Mouse (Mus musculus) gastrocnemius, postnatal 36 days (tissue): Measurements from ENCODE around the gene Hcrt. TPM values are rescaled to one million over a fixed set of nuclear protein-coding genes. Genes with fewer than 3 reads are reported as not detected.
"Not testable (repeated sequence)": the region's sequence is repeated elsewhere in the genome, so short reads cannot be mapped to it uniquely, and the experiment has no call there.

Experiments
- DNase-seq, 2 experiments: peaks; one replicate each; pipeline ENCODE4 v3.0.0; 2022
- intact Hi-C: fragments of 180-260 bp; cut with DNase I; formaldehyde crosslinking; loops from one replicate; pipeline ENCODE4 v1.15.1; 2025
- long read RNA-seq, 2 experiments: library from polyadenylated mRNA; stranded (forward); transcript quantifications; one replicate each; pipeline ENCODE4 v2.0.0; 2021
- total RNA-seq, 2 experiments: library from RNA; stranded (reverse); gene quantifications; 2 replicates each; pipeline ENCODE4 v1.2.3; 2021

Hcrt gene
- not detected for total RNA-seq
- long read RNA-seq, experiment 1, partial matches to known transcripts = 1 of 1 reads
- long read RNA-seq, experiment 1, other reads (novel, unspliced or antisense) = 0 of 1 reads
- long read RNA-seq, experiment 2 = 0 reads

- intact Hi-C loops = loop anchor here (10.0 kb wide), 1 partner anchor 192 kb away; no protein-coding TSS in a partner anchor
- no peak for DNase-seq
Observed at GRCm38 (mm10) chr11:100762831-100763230, at the start of gene Hcrt. Gene Hcrt, minus strand, starts transcription at chr11:100762931.

- DNase-seq = no peak
- intact Hi-C loops = no loop called here
Observed at GRCm38 (mm10) chr11:100811132-100811531, 48.4 kb upstream of the Hcrt start.

- DNase-seq = no peak
- intact Hi-C loops = no loop called here
Observed at GRCm38 (mm10) chr11:100810516-100810915, 47.8 kb upstream of the Hcrt start.

- DNase-seq = peak in 1 of 2 experiments; percentile 37
Observed at GRCm38 (mm10) chr11:100806380-100807305, 43.9 kb upstream of the Hcrt start.

GRCm38 (mm10) chr11:100805535-100805934 is 42.8 kb upstream of the Hcrt start:
- DNase-seq = peak in 1 of 2 experiments; percentile 44
- intact Hi-C loops = no loop called here

More at GRCm38 (mm10) chr11:100806380-100807305, 43.9 kb upstream of the Hcrt start:
- intact Hi-C loops = no loop called here

- intact Hi-C loops = no loop called here
- no peak for DNase-seq
Observed at GRCm38 (mm10) chr11:100804409-100804808, 41.7 kb upstream of the Hcrt start.

GRCm38 (mm10) chr11:100799426-100799825 is 36.7 kb upstream of the Hcrt start:
- intact Hi-C loops = no loop called here
- DNase-seq = no peak

- intact Hi-C loops = no loop called here
- DNase-seq = no peak
Observed at GRCm38 (mm10) chr11:100796585-100796984, 33.9 kb upstream of the Hcrt start.

- no peak for DNase-seq
- intact Hi-C loops = no loop called here
Observed at GRCm38 (mm10) chr11:100795386-100795785, 32.7 kb upstream of the Hcrt start.

- intact Hi-C loops = no loop called here
Observed at GRCm38 (mm10) chr11:100791457-100792049, 28.8 kb upstream of the Hcrt start.

GRCm38 (mm10) chr11:100790644-100791043 is 27.9 kb upstream of the Hcrt start:
- intact Hi-C loops = not testable (repeated sequence)
- DNase-seq = peak; percentile 76 to 87

More at GRCm38 (mm10) chr11:100791457-100792049, 28.8 kb upstream of the Hcrt start:
- no peak for DNase-seq

GRCm38 (mm10) chr11:100789702-100790101 is 27.0 kb upstream of the Hcrt start:
- DNase-seq = no peak
- intact Hi-C loops = no loop called here

GRCm38 (mm10) chr11:100785774-100786173 is 23.0 kb upstream of the Hcrt start:
- intact Hi-C loops = no loop called here
- no peak for DNase-seq

GRCm38 (mm10) chr11:100784286-100784685 is 21.6 kb upstream of the Hcrt start:
- intact Hi-C loops = loop anchor here (5.0 kb wide), 1 partner anchor 103 kb away; no protein-coding TSS in a partner anchor
- DNase-seq = no peak

- DNase-seq = no peak
- intact Hi-C loops = loop anchor here (5.0 kb wide), 1 partner anchor 105 kb away; no protein-coding TSS in a partner anchor
Observed at GRCm38 (mm10) chr11:100782568-100782967, 19.8 kb upstream of the Hcrt start.

- no peak for DNase-seq
- intact Hi-C loops = loop anchor here (5.0 kb wide), 1 partner anchor 105 kb away; no protein-coding TSS in a partner anchor
Observed at GRCm38 (mm10) chr11:100781763-100782475, 19.2 kb upstream of the Hcrt start.

- intact Hi-C loops = loop anchor here (5.0 kb wide), 1 partner anchor 107 kb away; no protein-coding TSS in a partner anchor
Observed at GRCm38 (mm10) chr11:100780247-100780646, 17.5 kb upstream of the Hcrt start.

GRCm38 (mm10) chr11:100778069-100778468 is 15.3 kb upstream of the Hcrt start:
- intact Hi-C loops = no loop called here
- DNase-seq = no peak

More at GRCm38 (mm10) chr11:100780247-100780646, 17.5 kb upstream of the Hcrt start:
- DNase-seq = no peak

GRCm38 (mm10) chr11:100775921-100776320 is 13.2 kb upstream of the Hcrt start:
- intact Hi-C loops = no loop called here
- DNase-seq = no peak

- DNase-seq = no peak
Observed at GRCm38 (mm10) chr11:100774261-100774660, 11.5 kb upstream of the Hcrt start.

More at GRCm38 (mm10) chr11:100774261-100774660, 11.5 kb upstream of the Hcrt start:
- intact Hi-C loops = no loop called here
